Mouse (Mus musculus) cerebellum, postnatal 10 days (tissue): ENCODE results near the gene Hao2.

Experiments
- DNase-seq, 2 experiments: peaks; one replicate each; pipeline ENCODE4 v3.0.0; 2021; ENCODE audit warnings: mixed read lengths in 2 of 2

The Hao2 gene

DNA sequence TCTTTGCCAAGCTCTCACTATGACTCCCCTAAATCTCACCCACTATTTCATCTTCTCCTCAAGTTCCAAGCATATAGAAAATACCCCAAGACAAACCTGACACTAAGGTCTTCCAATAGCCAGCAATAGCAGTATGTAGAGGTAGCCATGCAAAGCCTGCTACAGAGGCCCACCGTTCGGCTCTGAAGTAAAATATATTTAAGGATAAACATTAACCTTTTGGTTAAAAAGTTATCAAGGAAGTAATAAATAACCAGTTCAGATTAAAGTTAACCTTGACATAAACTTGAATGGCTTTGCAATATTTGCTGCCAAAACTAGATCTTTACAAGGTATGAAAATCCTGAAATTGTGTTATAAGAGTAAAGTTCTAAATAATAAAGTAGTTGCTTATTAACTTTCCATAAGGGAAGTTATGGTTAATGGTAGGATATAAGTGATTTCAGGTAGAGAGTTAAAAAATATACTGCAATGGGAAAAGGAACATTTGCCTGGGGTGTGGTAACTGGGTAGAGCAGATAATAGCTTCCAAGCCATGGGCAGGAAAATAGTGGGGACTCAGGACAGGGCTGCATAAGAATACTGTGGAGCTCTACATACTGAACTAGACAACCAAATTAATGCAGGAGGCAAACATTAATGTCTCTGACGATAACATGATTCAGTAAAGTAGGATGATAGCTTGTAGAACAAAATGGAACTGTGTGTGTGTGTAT is at the start of gene Hao2:
Hao2 (minus strand) TSS at position 183 of the 716 bp plus-strand sequence.
- DNase-seq: no peak

DNA sequence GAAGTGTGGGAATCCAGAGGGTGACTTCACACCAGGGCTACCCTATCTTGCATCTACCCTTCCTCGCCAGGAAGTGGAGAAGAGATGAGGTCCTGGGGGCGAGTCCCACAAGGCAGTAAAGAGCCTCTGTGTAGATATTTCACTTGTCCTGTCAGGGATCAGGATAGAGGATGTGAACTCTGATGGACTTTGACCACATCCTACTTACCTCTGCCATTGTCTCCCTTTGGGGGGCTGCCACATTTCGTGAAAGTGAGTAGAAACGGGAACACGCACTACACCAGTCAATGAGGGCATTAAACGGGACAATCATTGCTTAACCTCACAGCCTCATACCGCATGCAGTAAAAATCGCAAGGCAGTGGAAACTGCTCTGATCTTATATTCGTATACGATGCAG is 48.6 kb upstream of the Hao2 start:
- no peak for DNase-seq

DNA sequence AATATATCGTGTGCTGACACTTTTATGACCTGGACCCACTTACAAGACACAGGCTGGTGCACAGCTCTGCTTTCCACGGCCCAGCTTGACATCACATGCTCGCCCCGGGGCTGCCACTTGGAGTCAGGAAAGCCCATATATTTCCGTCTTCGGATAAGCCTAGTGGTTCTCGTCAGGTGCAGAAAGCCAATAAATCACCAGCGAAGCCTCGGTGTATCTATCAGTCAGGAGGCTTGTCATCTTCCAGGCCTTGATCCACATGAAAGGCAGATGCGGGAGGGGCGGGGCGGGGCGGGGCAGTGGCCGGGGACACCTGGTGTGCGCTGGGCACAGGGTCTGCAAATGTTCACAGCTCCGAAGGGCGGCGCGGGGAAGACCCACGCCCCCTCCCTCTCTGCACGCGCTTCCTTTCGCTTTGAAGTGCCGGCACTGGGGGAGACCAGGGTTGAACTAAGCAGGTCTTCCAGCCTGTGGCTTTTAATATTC is 48.1 kb upstream of the Hao2 start:
- DNase-seq: peak; percentile 24 to 26

DNA sequence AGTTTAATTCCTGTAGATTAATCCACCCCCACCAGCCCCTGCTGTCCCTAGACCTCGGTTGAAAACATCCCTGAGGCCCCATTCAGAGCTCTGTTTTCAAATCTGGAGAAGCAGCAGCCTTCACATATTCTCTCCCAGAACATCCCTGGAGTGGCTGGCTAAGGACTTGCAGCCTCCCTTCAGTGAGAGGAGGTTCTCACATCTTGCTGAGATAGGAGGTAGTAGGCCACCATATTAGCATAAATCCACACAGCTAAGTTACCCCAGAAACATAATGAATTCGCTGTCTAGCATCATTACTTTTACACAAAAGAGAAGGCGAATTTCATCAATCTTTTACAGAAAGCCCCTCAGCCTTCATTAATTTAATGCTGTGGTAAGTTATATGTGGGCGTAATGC is 47.2 kb upstream of the Hao2 start:
- DNase-seq: no peak

DNA sequence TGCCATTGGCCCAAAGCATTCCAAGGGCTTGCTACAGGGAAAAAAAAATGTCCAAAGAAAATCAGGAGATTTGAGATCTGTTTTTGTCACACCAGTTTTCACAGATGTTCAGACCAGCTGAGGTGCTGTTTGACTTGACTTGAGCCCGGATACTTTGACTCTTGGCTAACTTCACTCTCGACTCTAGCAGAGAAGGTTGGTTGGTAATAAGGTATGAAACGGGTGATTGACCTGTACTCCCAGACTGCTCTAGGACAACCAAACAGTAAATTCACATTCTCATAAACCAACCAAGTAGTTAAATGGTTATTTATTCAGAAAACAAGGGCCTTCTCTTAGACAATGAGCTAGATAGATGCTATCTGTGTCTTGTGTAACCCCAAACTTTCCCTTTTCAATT is 43.4 kb upstream of the Hao2 start:
- no peak for DNase-seq

DNA sequence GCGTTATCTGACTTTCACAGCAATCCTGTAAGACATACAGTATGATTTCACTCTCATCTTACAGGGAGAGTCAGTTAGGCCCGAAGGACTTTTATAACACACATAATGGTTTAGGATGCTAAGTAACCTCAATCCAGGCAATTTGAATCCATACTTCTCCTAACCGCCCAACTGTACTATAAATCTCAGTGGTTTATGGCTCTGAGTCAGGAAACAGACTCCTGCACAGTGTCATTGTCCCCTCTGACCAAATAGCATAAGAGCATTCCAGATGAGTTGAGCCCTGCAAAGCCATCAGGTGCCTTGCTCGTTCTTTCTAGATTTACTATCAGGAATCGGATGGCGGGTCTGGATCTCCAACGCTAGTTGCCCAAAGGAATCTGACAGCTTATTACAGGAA is 41.6 kb upstream of the Hao2 start:
- no peak for DNase-seq

DNA sequence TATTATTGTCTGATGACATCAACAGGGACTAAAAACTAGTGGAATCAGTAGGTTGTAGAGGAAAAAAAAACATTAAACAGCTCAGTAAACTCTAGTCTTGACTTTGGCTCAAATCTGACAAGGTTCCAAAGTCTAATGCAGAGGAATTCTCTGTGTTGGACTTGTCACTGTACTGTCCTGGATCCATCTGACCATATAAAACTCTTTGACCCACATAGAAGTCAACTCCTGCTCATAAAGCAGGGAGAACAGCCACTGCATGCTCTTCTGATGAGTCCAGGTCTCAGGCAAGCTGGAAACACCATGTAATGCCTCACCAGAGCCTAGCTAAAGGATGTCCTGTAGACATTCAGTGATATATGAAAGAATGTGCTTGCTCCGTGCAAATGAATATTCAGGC is 41.0 kb upstream of the Hao2 start:
- no peak for DNase-seq

DNA sequence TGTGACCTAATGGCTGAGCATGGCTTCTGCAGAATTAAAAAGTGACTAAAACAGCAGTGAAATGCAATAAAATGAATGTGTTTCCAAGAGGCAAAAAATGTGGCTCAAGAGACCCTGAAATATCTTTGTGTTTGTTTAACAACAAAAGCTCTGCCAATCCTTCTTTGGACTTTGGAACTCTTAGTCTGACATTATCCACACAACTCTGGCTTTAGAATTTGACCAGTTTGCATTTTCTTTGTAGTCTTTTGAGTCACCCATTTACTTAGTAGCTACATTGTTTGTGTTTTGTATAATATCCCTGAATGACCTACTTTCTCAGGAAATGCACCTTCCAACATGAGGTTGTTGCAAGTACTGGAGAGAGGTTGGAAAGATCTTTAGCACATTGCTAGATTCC is 39.4 kb upstream of the Hao2 start:
- no peak for DNase-seq

DNA sequence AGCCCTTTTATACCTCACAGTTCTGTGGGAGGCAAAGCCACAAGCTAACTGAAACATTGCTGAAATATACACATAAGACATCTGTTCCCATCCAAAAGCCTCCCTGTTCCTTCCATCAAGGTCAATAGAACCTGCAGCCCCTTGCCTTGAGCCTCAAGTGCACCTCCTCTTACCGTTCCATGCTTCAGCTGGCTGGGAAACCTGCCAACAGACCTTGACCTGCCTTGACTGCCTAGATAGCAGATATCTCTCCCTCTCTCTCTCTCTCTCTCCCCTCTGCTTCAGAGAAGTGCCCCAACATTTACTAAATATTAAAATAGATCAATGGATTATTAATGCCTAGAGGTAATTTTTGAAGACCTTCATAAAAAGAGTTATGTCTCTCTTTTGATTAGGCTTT is 38.8 kb upstream of the Hao2 start:
- no peak for DNase-seq

DNA sequence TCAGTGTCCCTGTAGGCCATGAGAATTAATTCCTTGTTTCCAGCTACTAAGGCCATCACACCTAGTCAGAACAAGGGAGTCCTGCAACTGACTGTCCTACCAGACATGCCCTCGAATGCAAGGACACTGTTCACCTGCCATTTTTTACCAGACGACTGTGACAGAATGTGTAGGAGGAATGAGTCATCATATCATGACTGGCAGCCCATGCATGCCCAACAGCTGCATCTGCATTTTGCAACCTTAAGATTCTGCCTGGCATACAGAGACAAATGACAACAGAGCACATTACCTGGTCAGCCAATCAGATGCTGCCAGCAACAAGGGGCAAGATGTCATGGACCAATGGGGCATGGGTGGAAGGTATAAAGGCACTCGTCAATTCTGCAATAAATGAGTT is 27.4 kb upstream of the Hao2 start:
- DNase-seq: no peak

DNA sequence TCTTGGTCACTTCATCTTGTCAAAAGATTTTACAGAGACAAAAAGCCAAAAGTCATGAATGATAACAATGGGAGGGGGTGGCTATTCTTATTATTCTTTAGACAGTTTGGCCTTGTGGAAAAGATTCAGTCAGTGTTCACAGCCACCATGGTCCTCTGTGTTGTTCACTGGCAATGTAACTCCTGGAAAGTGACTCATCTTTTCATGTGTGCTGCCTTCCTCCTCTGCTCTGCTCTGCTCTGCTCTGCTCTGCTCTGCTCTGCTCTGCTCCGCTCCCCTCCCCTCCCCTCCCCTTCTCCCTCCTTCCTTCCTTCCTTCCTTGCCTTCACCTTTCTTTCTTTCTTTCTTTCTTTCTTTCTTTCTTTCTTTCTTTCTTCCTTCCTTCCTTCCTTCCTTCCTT is 24.2 kb upstream of the Hao2 start:
- no peak for DNase-seq

DNA sequence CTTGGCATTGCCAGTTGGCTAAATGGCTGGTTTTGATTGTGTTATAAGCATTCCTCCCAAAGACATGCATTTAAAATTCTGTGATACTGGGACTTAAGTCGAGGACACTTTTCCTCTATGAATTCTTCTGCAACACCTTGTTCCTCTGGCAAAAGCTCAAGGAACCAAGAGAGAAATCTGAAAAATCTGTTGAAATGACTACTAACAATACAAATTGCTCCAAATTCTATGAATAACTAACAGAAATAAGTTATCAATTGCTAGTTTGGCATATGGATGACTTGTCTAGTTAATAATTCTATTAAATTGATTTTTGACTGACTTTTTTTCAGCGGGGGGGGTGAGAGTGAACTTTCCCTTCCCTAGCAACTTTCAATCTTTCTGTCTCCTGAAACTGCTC is 23.8 kb upstream of the Hao2 start:
- DNase-seq: no peak

DNA sequence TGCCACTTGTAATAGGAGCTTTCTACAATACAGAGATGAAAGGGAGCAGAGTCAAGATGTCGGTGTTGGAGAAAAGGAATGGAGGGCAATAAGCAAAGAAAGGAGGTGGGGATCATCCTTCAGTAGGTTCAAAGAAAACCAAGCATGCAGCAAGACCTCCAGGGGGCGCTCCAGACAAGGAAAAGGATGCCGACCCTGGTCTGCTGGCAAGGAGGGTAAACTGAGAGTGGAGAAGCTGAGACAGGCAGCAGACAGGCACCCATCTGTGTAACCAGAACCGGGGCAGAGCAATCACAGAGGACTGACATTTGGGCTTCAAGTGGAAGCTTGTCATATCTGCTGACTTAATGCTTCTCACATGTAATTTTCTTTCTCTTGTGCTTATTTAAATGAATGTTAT is 22.6 kb upstream of the Hao2 start:
- peak; percentile 84 to 85 for DNase-seq

DNA sequence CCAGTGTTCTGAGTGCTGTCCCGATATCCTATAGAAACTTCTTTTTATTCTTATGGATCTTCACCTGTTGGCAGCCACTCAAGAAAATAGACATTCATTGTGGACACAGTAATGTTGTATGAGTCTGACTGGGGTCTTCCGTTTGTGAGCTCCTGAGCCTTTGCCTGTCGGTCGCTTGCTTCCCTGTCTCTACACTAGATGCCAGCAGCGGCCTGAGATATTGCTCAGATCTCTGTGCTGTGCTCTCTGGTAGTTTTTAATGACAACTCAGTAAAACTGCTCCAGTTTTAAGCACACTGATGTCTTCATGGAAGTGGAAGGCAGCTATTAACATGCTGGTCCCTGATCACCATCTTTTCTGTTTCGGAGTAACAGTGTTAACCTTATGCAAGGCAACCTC is 20.6 kb upstream of the Hao2 start:
- DNase-seq: no peak

DNA sequence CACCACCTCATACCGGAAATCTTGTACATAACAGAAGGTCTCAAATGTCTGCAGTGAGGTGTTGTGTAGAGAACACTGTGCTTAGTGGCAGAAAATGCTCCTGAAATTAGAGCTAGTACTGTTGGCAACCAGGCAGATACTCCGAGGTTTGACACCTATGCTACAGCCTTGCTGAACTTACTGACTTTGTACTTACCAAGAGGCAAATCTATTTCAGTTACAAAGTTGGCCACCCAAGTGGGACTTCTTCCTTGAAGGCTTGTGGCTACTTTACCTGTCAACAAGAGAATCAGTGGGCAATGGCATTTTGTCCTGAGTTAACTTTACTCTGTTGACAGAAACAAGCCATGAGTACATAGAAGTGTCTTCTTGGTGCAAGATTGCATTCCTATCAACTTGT is 4.6 kb upstream of the Hao2 start:
- no peak for DNase-seq

DNA sequence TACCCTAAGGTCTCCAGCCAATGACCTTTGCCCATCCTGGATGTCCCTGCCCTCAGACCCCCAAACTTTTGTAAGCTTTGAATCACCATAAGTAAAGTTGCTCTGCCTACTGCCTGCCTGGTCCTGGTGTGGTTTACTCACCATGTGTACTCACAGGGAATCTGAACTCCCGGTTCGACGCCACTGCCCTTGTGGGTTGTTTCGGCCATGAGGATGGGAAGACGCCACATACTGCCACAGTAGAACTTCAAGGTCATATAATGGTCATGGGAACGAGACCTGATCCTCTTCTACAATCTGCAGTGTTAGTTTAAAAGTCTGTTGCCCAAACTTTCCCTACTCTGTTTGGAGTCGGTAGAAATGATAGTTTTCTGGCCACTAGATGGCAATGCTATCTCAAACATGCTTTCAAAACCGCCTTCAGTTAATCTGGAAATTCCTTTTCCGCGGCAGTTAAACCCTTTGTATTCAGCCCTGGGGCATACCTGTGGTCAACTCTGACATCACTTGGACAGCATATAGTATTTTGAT is 2.1 kb upstream of the Hao2 start:
- peak; percentile 20 to 44 for DNase-seq

DNA sequence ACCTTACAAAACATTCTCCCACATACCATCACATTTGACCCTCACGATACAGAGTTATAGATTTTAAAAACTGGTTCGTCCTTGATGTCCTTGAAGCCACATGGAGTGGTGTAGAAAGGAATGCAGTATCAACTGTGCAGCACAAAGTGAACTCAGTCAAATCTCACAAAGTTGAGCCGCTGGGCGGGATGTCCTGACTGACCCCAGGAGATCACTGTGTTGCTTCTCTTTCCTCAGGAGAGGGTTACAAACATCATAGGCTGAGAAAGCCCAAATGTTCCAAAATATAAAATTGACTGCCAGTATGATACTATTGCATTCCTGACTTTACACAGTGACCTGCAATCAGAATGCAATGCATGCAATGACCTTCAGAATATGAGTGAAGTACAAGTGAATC is 2.6 kb downstream of the Hao2 start:
- DNase-seq: no peak

DNA sequence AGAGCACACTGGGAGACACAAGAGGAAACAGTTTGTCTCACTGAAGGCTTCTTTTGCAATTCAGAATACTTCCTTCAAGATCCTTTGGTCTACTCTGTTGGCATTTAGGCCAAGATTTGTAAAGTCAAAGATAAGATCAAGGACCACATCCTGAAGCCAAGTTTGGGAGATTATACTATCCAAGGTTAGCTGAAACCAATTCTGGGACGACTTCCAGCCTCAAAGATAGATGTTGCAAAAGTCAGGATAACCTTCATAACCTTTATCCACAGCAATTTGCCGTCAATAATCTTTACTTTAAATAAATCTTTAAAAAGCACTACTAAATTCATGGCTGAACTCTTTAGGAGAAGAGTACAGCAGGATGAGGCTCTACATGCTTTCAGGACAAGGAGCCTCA is 4.8 kb downstream of the Hao2 start:
- DNase-seq: no peak

DNA sequence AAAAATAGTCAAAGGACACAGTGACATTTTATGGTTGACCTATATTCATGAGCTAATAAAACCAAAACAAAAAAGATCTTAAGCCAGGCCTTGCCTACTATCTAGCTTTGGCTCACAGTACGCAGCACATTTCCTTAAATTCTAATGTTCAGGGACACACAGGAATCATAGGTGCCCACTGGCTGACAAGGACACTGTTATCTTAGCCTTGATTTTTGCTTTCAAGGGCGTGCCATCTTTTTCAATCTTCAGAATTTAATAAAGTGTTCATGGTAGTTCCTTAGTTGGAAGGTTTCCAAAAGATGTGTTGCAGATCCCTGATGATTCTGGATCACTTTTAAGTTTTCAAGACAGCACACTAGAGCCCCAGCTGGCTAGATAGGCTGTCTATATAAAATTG is 12.2 kb downstream of the Hao2 start:
- DNase-seq: no peak

DNA sequence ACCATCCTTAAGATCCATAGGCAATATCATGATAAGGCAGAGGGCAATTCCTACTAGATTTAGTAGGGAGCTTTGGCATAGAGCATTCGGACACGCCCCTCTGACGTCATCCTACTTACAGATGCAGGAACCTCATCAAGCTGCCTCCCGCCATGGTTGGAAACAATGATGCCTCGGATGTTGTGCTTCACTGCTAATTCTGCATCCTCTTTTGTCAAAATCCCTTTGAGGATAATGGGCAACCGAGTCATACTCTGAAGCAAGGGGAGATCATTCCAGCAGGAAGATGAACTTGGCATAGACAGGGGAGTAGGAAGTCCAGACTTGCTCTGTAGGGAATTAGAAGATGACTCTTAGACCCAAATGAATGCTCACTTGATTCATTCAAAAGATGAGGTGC is 12.8 kb downstream of the Hao2 start:
- no peak for DNase-seq

DNA sequence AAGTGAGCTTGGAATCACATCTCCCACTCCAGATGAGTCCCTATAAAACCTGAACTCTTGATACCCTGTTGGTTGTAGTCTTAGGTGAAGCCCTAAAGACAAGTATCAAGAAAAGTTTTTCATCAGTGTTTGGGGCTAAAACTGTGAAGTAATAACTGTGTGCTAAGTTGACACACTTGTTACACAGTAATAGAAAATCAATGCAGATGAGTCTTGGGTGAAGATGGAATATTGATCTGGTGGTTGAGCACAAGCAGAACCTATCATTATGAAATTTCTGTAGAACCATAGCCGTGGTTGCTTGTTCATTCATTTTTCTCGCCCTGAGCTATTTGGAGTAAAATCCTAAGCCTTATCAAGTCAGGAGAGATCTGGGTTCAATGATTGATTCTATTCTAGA is 24.8 kb downstream of the Hao2 start:
- DNase-seq: no peak

DNA sequence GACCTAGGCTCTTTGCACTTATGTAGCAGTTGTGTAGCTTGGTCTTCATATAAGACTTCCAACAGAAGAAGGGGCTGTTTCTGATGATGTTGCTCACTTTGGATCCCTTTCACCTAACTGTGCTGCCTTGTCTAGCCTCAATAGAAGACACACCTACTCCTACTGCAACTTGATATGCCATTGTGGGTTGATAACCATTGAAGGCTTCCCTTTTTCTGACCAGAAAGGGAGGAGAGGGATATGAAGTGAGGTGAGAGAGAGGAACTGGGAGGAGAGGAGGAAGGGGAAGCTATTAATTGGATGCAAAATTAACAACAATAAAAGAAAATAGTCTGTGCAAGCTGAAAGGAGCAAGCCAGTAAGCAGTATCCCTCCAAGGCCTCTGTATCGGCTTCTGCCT is 30.2 kb downstream of the Hao2 start:
- no peak for DNase-seq

DNA sequence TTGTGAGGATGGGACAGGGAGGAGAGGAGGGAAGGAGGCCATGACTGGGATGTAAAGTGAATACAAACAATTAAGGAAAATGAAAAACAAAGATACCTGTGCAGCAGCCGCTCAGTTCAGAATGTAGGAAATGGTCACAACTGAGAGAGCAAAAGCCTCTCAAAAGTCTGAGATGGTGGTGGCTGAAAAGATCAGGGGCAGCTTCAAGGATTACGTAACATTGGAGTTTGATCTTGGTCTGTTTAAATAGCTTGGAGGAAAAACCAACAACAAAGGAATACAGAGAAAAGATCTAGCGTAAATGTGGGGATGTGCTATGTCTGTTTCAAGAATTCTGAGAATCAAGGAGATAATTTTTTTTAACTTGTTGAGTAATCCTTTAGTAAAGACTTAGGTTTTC is 33.5 kb downstream of the Hao2 start, which contains the start of gene Hsd3b1:
Hsd3b1 (minus strand) TSS at position 219 of the 400 bp plus-strand sequence.
- no peak for DNase-seq

DNA sequence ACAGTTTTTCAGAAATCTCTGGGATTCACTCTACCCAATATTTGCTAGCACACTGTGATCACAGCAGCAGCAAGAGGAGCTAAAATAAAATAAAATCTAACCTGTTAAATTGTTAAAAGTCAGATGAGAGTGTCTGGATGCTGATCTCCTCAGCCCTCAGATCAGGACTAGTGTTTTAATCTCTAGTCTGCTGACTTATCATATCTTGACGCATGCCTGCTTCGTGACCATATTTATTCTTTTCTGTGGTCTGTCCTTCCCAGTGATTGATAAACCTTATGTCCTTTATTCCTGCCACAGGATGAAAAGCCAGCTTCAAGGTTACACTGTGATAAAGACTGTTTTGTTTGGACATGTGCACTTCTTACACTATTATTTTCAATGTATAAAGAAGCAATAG is 35.0 kb downstream of the Hao2 start:
- no peak for DNase-seq

DNA sequence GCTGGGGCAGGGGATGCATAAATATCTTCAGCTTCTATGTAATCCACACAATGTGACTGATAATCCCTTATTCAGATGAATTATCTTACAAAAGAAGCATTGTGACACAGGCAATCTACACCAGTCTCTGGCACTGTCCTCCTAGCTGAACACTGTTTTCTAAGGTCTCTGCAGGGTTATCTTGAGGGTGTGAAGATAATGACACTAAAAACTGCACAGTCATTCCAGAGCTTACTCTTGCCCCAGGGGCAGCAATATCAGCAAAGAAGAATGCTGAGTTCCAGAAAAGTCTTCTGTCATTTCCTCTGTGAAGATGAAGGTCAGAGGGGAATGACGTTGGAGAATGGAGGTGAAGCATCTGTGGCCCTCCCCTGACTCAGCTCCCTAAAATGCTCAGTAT is 36.1 kb downstream of the Hao2 start:
- no peak for DNase-seq
